Mouse (Mus musculus): ENCODE measurements around the gene Pde3a. TPM values are rescaled to one million over a fixed set of nuclear protein-coding genes. Genes with fewer than 3 reads are reported as not detected.

Gene Pde3a
- polyA plus RNA-seq, 2 experiments, result 0.45 to 0.86 TPM

- Histone ChIP-seq H3K4me1 (replicated peaks; ENCODE audit: control insufficient read depth in 2 of 2, insufficient read depth in 2 of 2, low read length in 1 of 2) (no peaks in the 10 kb centered on the region), H3K27me3 (ENCODE audit: control insufficient read depth, insufficient read depth, low read length) (no peaks in the 10 kb centered on the region), H3K4me2 (ENCODE audit: low read depth) (no peak overlapping the region), H3K9me3 (ENCODE audit: control insufficient read depth, low read length) (no peaks in the 10 kb centered on the region), H3K27ac (no peak overlapping the region), H3K9ac (replicated peaks) (no peak overlapping the region), H3K4me3 (ENCODE audit: insufficient read depth in 1 of 2, low read depth in 2 of 2, low read length in 2 of 2) (no peak overlapping the region), H3K36me3 (replicated peaks; ENCODE audit: control insufficient read depth, insufficient read depth, low read depth) (no peaks in the 10 kb centered on the region)
- no peak for TF ChIP-seq CTCF (IDR thresholded peaks at IDR 0.05; ENCODE audit: low read depth)
- no peak for ATAC-seq (ENCODE audit: insufficient read depth)
- WGBS (ENCODE audit: insufficient replicate concordance), result 62% methylated on average over 4 of the region's 4 CpGs
- no peak for DNase-seq (ENCODE audit: low read depth in 3 of 3, low spot score in 3 of 3)
Observed at GRCm38 (mm10) chr6:141408758-141409157, 159.7 kb downstream of the Pde3a start.

GRCm38 (mm10) chr6:141410836-141411235, 161.8 kb downstream of the Pde3a start:
- WGBS (ENCODE audit: insufficient replicate concordance), result 78% methylated on average over 5 of the region's 5 CpGs
- no peaks in the 10 kb centered on the region for H3K36me3 ChIP-seq (replicated peaks; ENCODE audit: control insufficient read depth, insufficient read depth, low read depth)
- no peaks in the 10 kb centered on the region for H3K9me3 ChIP-seq (ENCODE audit: control insufficient read depth, low read length)
- DNase-seq (ENCODE audit: low read depth in 3 of 3, low spot score in 3 of 3) (no peak), ATAC-seq (ENCODE audit: insufficient read depth) (no peak)
- H3K4me3 ChIP-seq (ENCODE audit: insufficient read depth in 1 of 2, low read depth in 2 of 2, low read length in 2 of 2), result no peak overlapping the region
- no peak overlapping the region for H3K4me2 ChIP-seq (ENCODE audit: low read depth)
- TF ChIP-seq EP300 (IDR thresholded peaks at IDR 0.05; ENCODE audit: low read depth) (no peak), CTCF (IDR thresholded peaks at IDR 0.05; ENCODE audit: low read depth) (no peak)
- no peaks in the 10 kb centered on the region for H3K4me1 ChIP-seq (replicated peaks; ENCODE audit: control insufficient read depth in 2 of 2, insufficient read depth in 2 of 2, low read length in 1 of 2)
- H3K27ac ChIP-seq, result no peak overlapping the region
- no peaks in the 10 kb centered on the region for H3K27me3 ChIP-seq (ENCODE audit: control insufficient read depth, insufficient read depth, low read length)
- no peak overlapping the region for H3K9ac ChIP-seq (replicated peaks)

- H3K27ac ChIP-seq, result no peak overlapping the region
- no peak overlapping the region for H3K4me2 ChIP-seq (ENCODE audit: low read depth)
- ATAC-seq (ENCODE audit: insufficient read depth), result no peak
- no peak overlapping the region for H3K4me3 ChIP-seq (ENCODE audit: insufficient read depth in 1 of 2, low read depth in 2 of 2, low read length in 2 of 2)
- no peaks in the 10 kb centered on the region for H3K27me3 ChIP-seq (ENCODE audit: control insufficient read depth, insufficient read depth, low read length)
- H3K9me3 ChIP-seq (ENCODE audit: control insufficient read depth, low read length), result no peaks in the 10 kb centered on the region
- DNase-seq (ENCODE audit: low read depth in 3 of 3, low spot score in 3 of 3), result no peak
- 63% methylated on average over 6 of the region's 6 CpGs for WGBS (ENCODE audit: insufficient replicate concordance)
- H3K4me1 ChIP-seq (replicated peaks; ENCODE audit: control insufficient read depth in 2 of 2, insufficient read depth in 2 of 2, low read length in 1 of 2), result no peaks in the 10 kb centered on the region
- no peak for TF ChIP-seq EP300 (IDR thresholded peaks at IDR 0.05; ENCODE audit: low read depth)
- no peak for TF ChIP-seq CTCF (IDR thresholded peaks at IDR 0.05; ENCODE audit: low read depth)
- no peaks in the 10 kb centered on the region for H3K36me3 ChIP-seq (replicated peaks; ENCODE audit: control insufficient read depth, insufficient read depth, low read depth)
- H3K9ac ChIP-seq (replicated peaks), result no peak overlapping the region
Observed at GRCm38 (mm10) chr6:141425114-141425513, 176.0 kb downstream of the Pde3a start.

- ATAC-seq (ENCODE audit: insufficient read depth) (no peak), DNase-seq (ENCODE audit: low read depth in 3 of 3, low spot score in 3 of 3) (no peak)
- Histone ChIP-seq H3K4me1 (replicated peaks; ENCODE audit: control insufficient read depth in 2 of 2, insufficient read depth in 2 of 2, low read length in 1 of 2) (no peaks in the 10 kb centered on the region), H3K27me3 (ENCODE audit: control insufficient read depth, insufficient read depth, low read length) (no peaks in the 10 kb centered on the region), H3K27ac (no peak overlapping the region), H3K9ac (replicated peaks) (no peak overlapping the region), H3K9me3 (ENCODE audit: control insufficient read depth, low read length) (no peaks in the 10 kb centered on the region), H3K4me3 (ENCODE audit: insufficient read depth in 1 of 2, low read depth in 2 of 2, low read length in 2 of 2) (no peak overlapping the region), H3K4me2 (ENCODE audit: low read depth) (no peak overlapping the region), H3K36me3 (replicated peaks; ENCODE audit: control insufficient read depth, insufficient read depth, low read depth) (no peaks in the 10 kb centered on the region)
- TF ChIP-seq EP300 (IDR thresholded peaks at IDR 0.05; ENCODE audit: low read depth), result no peak
- TF ChIP-seq CTCF (IDR thresholded peaks at IDR 0.05; ENCODE audit: low read depth), result no peak
- WGBS (ENCODE audit: insufficient replicate concordance), result 62% methylated on average over 4 of the region's 4 CpGs
Observed at GRCm38 (mm10) chr6:141428587-141428986, 179.5 kb downstream of the Pde3a start.

GRCm38 (mm10) chr6:141430134-141430533, 181.1 kb downstream of the Pde3a start:
- ATAC-seq (ENCODE audit: insufficient read depth) (no peak), DNase-seq (ENCODE audit: low read depth in 3 of 3, low spot score in 3 of 3) (no peak)
- no peak overlapping the region for H3K27ac ChIP-seq
- no peaks in the 10 kb centered on the region for H3K9me3 ChIP-seq (ENCODE audit: control insufficient read depth, low read length)
- H3K4me3 ChIP-seq (ENCODE audit: insufficient read depth in 1 of 2, low read depth in 2 of 2, low read length in 2 of 2), result no peak overlapping the region
- WGBS (ENCODE audit: insufficient replicate concordance), result 61% methylated on average over 1 of the region's 1 CpGs
- H3K36me3 ChIP-seq (replicated peaks; ENCODE audit: control insufficient read depth, insufficient read depth, low read depth), result no peaks in the 10 kb centered on the region
- no peaks in the 10 kb centered on the region for H3K27me3 ChIP-seq (ENCODE audit: control insufficient read depth, insufficient read depth, low read length)
- no peaks in the 10 kb centered on the region for H3K4me1 ChIP-seq (replicated peaks; ENCODE audit: control insufficient read depth in 2 of 2, insufficient read depth in 2 of 2, low read length in 1 of 2)
- TF ChIP-seq CTCF (IDR thresholded peaks at IDR 0.05; ENCODE audit: low read depth) (peak; percentile 44; the same call in 1 of the 2 replicates), EP300 (IDR thresholded peaks at IDR 0.05; ENCODE audit: low read depth) (no peak)
- no peak overlapping the region for H3K4me2 ChIP-seq (ENCODE audit: low read depth)
- H3K9ac ChIP-seq (replicated peaks), result no peak overlapping the region

All from liver, embryonic 14.5 days (tissue).